Comparison of ENCODE assay signal across 13 mouse cellular contexts in the genomic region with DNA sequence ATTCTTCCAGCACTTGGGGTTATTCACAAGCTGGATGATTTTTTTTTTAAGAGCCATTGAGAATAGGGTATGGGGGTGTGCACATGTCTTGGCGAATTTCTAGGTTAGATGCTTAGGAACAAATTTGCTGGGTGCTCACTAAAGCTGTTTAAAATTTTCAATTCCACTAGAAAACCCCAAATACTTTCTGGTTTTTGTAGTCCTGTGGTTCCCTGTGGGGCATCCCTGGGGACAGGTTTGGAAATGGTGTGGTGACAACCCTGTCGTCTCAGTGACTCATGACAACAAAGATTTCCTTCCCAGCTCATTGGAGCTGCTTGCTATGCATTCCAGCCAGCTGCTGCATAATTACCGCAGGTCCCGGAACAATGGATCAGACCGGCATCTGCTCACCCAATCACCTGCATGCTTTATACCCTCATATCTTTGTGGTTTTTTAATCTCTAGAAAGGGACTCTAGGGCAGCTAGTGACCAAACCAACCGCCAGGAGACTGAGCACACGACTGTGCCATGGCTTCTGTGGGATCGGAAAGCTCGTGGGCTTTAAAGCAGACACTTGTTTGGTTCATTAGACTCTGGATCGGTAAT. TPM values are rescaled to one million over a fixed set of nuclear protein-coding genes. Genes with fewer than 3 reads are reported as not detected.
A peak's percentile ranks its signal among the peaks of the same experiment; 100 is the strongest.
DNase-seq lines count a peak whose midpoint lies in the region; ATAC-seq lines count a peak whose summit lies in the region.
"Had no signal": no experiment of that assay in that cellular context is flagged by ENCODE, and none has a peak within 500 bp of the region (broad histone marks: within the 10 kb centered on the region; RNA-seq: fewer than 3 reads in every experiment).

No protein-coding gene starts in this region.

- DNase-seq in R1 (ENCODE audit: low read depth, low spot score) = peak; percentile 45
- DNase-seq in embryo, embryonic 9.5 days (ENCODE audit: extremely low spot score) = peak; percentile 12
- no peak for DNase-seq in cerebellum, adult 11 months
- no peak for DNase-seq in kidney, postnatal 14 days
- no peak for DNase-seq in adipocyte (ENCODE audit: low spot score)
- no peak for DNase-seq in spleen, postnatal 10 days (ENCODE audit: low spot score in 2 of 2)
- DNase-seq: adrenal gland, adult 2 months; gastrocnemius, postnatal 10 days; kidney, postnatal 36 days had no signal

- H3K27ac ChIP-seq in hindbrain, embryonic 12.5 days = peak overlapping the region; percentile 41; the same call in 1 of the 2 replicates
- peak overlapping the region; percentile 75 for H3K27ac ChIP-seq in midbrain, embryonic 15.5 days
- H3K27ac ChIP-seq: heart, embryonic 10.5 days had no signal

- H3K27me3 ChIP-seq in hindbrain, embryonic 12.5 days = no peaks in the 10 kb centered on the region
- H3K27me3 ChIP-seq in midbrain, embryonic 15.5 days (replicated peaks) = no peaks in the 10 kb centered on the region

- H3K9ac ChIP-seq in hindbrain, embryonic 12.5 days = peak overlapping the region; percentile 43; the same call in 1 of the 2 replicates
- H3K9ac ChIP-seq in midbrain, embryonic 15.5 days = no peak overlapping the region

- peak; percentile 66 for ATAC-seq in hindbrain, embryonic 12.5 days (ENCODE audit: low FRiP score)
- ATAC-seq in midbrain, embryonic 15.5 days (replicated peaks) = peak; percentile 65
- ATAC-seq: lung, postnatal 0 days had no signal

- H3K4me2 ChIP-seq in hindbrain, embryonic 12.5 days (replicated peaks) = peak overlapping the region; percentile 43
- H3K4me2 ChIP-seq in midbrain, embryonic 15.5 days = peak overlapping the region; percentile 41

- peaks cover 8% of the 10 kb centered on the region for H3K4me1 ChIP-seq in hindbrain, embryonic 12.5 days
- H3K4me1 ChIP-seq in midbrain, embryonic 15.5 days = peaks cover 10% of the 10 kb centered on the region
- H3K4me1 ChIP-seq: heart, embryonic 10.5 days had no signal

- 0 out of 2 replicates have a peak overlapping the region, but pooled peaks have one; percentile 3 for H3K4me3 ChIP-seq in hindbrain, embryonic 12.5 days
- peak overlapping the region; percentile 13; the same call in 1 of the 2 replicates for H3K4me3 ChIP-seq in midbrain, embryonic 15.5 days
- H3K4me3 ChIP-seq: heart, embryonic 10.5 days had no signal

- no peaks in the 10 kb centered on the region for H3K36me3 ChIP-seq in hindbrain, embryonic 12.5 days
- no peaks in the 10 kb centered on the region for H3K36me3 ChIP-seq in midbrain, embryonic 15.5 days (replicated peaks)
- H3K36me3 ChIP-seq: heart, embryonic 10.5 days had no signal

- 17% methylated on average over 10 of the region's 10 CpGs for WGBS in hindbrain, embryonic 12.5 days
- WGBS in midbrain, embryonic 15.5 days = 16% methylated on average over 10 of the region's 10 CpGs

- no peaks in the 10 kb centered on the region for H3K9me3 ChIP-seq in hindbrain, embryonic 12.5 days (replicated peaks)
- H3K9me3 ChIP-seq in midbrain, embryonic 15.5 days = no peaks in the 10 kb centered on the region
- H3K9me3 ChIP-seq: heart, embryonic 10.5 days had no signal

RNA-seq across cellular contexts. Expression of a gene that starts 24.6 kb away (rescaled TPM):
- polyA plus RNA-seq in hindbrain, embryonic 12.5 days (2016; fragmentation: Nextera tagmentation; extraction: Ambion mirVana) = 0.04 and 0.09 TPM in 2 replicates
- 0.15 and 0.52 TPM in 2 replicates for polyA plus RNA-seq in midbrain, embryonic 15.5 days (2015; fragmentation: Nextera tagmentation; extraction: Ambion mirVana)
- polyA plus RNA-seq: heart, embryonic 10.5 days had no signal

Comparison
In these comparisons a context has a peak if more than half of its experiments do, and no peak if none do; other contexts are left out.
1. DNase-seq: peak in R1 (single experiment) and embryo, embryonic 9.5 days (single experiment); none in cerebellum, adult 11 months (single experiment), kidney, postnatal 14 days (single experiment), adipocyte (single experiment) and spleen, postnatal 10 days (0 of 2).